Mouse (Mus musculus): ENCODE results near the gene Zmym6. TPM values are rescaled to one million over a fixed set of nuclear protein-coding genes. Genes with fewer than 3 reads are reported as not detected.

Gene Zmym6
- polyA plus RNA-seq, 1 experiment from 2014 or later: 21.5 TPM

DNA sequence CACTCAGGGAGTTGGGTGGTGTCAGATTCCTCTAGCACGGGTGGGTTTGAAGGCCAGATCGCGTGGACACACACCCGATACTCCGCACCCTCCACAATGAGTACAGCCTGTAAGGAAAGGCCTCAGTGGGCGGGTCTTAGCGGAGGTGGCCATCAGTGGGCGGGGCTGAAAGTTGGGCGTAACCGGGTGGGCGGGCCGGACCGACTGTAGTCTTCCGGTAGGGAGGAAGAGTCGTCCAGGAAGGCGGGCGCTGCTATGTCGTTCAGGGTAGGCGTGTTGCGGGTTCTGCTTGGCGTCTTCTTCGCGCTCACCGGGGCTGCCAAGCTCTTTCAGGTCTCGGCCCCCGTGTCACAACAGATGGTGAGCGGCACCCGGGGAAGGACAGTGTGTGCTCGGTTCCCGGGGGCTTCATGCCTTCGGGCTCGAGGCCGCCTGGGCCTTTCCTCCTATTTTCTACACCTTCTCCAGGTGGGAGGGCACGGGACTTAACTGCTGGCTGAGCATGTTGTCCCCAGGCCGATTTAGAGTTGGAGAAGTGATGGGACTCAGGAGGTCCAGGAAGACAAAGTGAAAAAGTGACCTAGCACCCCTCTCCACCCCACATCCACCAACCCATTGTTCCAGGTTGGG is 48.8 kb downstream of the Zmym6 start:
- no peaks in the 10 kb centered on the region for H3K9me3 ChIP-seq (replicated peaks)
- peak overlapping the region; percentile 73 for H3K4me2 ChIP-seq (replicated peaks)
- H3K27ac ChIP-seq (replicated peaks): peak overlapping the region; percentile 48; the same call in 1 of the 2 replicates
- H3K4me3 ChIP-seq (replicated peaks): peak overlapping the region; percentile 65
- no peaks in the 10 kb centered on the region for H3K27me3 ChIP-seq
- H3K36me3 ChIP-seq: peaks cover 18% of the 10 kb centered on the region; the same call in 1 of the 2 replicates
- H3K4me1 ChIP-seq: peaks cover 3% of the 10 kb centered on the region; the same call in 1 of the 2 replicates
- under 1% methylated on average over 35 of the region's 35 CpGs for WGBS
- peak overlapping the region; percentile 71 for H3K9ac ChIP-seq
- ATAC-seq (ENCODE audit: insufficient number of reproducible peaks, low FRiP score, low TSS enrichment, low read depth): peak; percentile 90

DNA sequence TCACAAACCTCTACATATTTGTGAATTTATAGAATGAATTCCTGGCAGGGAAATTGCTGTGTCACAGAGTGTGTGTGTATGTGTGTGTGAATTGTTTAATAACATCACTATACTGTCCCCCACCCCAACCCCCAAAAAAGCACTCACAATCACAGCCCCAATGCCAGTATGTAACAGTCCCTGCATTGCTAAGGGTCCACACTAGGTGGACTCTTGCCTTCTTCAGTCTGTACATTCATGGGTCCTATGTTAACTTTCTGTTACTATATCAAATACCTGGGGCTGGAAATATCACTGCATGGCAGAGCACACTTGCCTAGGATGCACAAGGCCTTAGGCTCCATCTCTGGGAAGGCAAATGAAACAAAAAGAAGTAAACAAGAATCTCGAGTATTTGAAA is 57.5 kb downstream of the Zmym6 start:
- 38% methylated on average over 1 of the region's 1 CpGs for WGBS
- Histone ChIP-seq H3K4me2 (replicated peaks) (no peak overlapping the region), H3K9me3 (replicated peaks) (no peaks in the 10 kb centered on the region), H3K27me3 (no peaks in the 10 kb centered on the region; the same call in 1 of the 2 replicates), H3K4me1 (no peaks in the 10 kb centered on the region), H3K4me3 (replicated peaks) (no peak overlapping the region), H3K36me3 (no peaks in the 10 kb centered on the region), H3K9ac (no peak overlapping the region), H3K27ac (replicated peaks) (no peak overlapping the region)
- no peak for ATAC-seq (ENCODE audit: insufficient number of reproducible peaks, low FRiP score, low TSS enrichment, low read depth)

DNA sequence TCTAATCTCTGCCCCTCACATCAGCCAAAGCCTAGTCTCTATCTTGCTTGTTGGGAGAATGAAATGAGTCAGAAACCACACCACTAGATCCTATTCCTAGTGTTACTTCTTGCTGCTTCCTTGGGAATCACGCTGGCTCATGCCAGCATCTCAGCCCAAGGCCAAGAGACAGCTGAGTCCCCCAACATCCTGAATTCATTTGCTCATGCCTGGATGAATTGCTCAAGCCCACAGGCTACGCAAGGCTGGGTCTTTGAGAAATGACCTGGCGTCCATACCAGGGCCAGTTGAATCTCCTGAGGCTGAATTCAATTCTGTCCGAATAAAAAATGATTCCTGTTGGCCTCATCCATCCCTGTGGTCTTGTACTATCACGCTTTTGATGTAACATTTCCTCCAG is 60.4 kb downstream of the Zmym6 start:
- H3K9me3 ChIP-seq (replicated peaks): no peaks in the 10 kb centered on the region
- H3K36me3 ChIP-seq: no peaks in the 10 kb centered on the region
- no peaks in the 10 kb centered on the region for H3K4me1 ChIP-seq
- no peak overlapping the region for H3K4me3 ChIP-seq (replicated peaks)
- no peak overlapping the region for H3K4me2 ChIP-seq (replicated peaks)
- no peaks in the 10 kb centered on the region for H3K27me3 ChIP-seq
- no peak for ATAC-seq (ENCODE audit: insufficient number of reproducible peaks, low FRiP score, low TSS enrichment, low read depth)
- 73% methylated on average over 5 of the region's 5 CpGs for WGBS
- H3K27ac ChIP-seq (replicated peaks): no peak overlapping the region
- no peak overlapping the region for H3K9ac ChIP-seq

DNA sequence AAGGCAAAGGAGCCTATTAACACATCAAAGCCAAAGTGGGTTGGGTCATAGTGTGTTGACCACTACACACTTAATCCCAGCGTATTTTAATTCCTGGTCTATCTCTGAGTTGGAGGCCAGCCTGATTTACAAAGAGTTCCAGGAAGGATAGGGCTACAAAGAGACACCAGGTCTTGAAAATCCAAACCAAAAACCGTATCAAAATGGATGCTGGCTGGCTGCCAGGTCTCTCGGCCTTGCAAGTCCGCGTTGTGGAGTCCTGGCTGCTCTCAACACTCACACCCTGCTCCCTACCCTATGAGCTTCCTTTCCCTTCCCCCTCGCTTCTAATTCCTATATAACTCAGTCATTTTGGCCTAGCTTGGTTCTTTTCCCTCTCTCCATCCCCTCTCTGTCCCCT is 61.3 kb downstream of the Zmym6 start:
- ATAC-seq (ENCODE audit: insufficient number of reproducible peaks, low FRiP score, low TSS enrichment, low read depth): no peak
- no peak overlapping the region for H3K4me3 ChIP-seq (replicated peaks)
- no peaks in the 10 kb centered on the region for H3K4me1 ChIP-seq
- H3K27me3 ChIP-seq: no peaks in the 10 kb centered on the region
- WGBS: 34% methylated on average over 6 of the region's 6 CpGs
- H3K9ac ChIP-seq: no peak overlapping the region
- no peaks in the 10 kb centered on the region for H3K9me3 ChIP-seq (replicated peaks)
- no peak overlapping the region for H3K27ac ChIP-seq (replicated peaks)
- H3K36me3 ChIP-seq: no peaks in the 10 kb centered on the region
- no peak overlapping the region for H3K4me2 ChIP-seq (replicated peaks)

DNA sequence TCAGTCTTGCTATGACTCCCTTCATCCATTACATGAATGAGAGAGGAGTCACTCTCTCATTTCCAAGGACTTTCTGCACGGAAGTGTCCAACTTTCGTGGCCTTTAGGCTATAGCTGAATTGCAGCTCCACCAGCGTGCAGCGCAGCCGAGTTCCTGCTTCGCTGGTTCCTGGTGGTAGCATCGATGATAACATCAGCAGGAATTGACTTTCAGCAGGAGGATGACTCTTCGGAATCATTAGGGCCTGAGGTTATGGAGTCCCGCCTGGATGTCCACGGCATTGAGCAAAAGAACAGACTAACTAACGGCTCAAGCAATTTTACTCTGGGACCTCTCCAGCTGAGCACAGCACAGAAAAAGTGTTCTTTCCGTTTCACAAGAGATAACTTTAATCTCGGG is 72.8 kb downstream of the Zmym6 start:
- no peak overlapping the region for H3K27ac ChIP-seq (replicated peaks)
- H3K9me3 ChIP-seq (replicated peaks): no peaks in the 10 kb centered on the region
- no peaks in the 10 kb centered on the region for H3K4me1 ChIP-seq
- H3K27me3 ChIP-seq: no peaks in the 10 kb centered on the region
- 81% methylated on average over 13 of the region's 13 CpGs for WGBS
- H3K36me3 ChIP-seq: no peaks in the 10 kb centered on the region
- H3K9ac ChIP-seq: no peak overlapping the region
- no peak overlapping the region for H3K4me3 ChIP-seq (replicated peaks)
- ATAC-seq (ENCODE audit: insufficient number of reproducible peaks, low FRiP score, low TSS enrichment, low read depth): no peak
- H3K4me2 ChIP-seq (replicated peaks): no peak overlapping the region

DNA sequence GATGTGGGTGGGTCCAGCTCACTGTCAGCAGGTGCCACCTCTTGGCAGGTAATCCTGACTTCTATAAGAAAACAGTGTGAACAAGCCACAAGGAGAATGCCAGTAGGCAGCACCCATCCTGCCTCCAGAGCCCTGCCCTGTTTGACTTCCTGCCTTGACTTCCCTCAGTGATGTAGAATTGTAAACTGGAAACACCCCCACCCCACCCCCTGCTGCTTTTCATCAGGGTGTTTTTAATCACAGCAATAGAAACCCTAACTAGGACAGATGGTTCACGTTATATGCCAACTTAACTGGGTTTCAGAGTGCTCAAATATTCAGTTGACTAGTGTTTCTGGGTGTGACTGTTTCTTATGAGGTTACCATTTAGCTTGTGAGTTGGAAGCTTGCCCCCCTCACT is 76.2 kb downstream of the Zmym6 start:
- no peaks in the 10 kb centered on the region for H3K27me3 ChIP-seq
- H3K4me1 ChIP-seq: no peaks in the 10 kb centered on the region
- H3K4me3 ChIP-seq (replicated peaks): no peak overlapping the region
- 26% methylated on average over 1 of the region's 1 CpGs for WGBS
- no peak overlapping the region for H3K9ac ChIP-seq
- H3K27ac ChIP-seq (replicated peaks): no peak overlapping the region
- no peaks in the 10 kb centered on the region for H3K36me3 ChIP-seq
- no peak overlapping the region for H3K4me2 ChIP-seq (replicated peaks)
- no peaks in the 10 kb centered on the region for H3K9me3 ChIP-seq (replicated peaks)
- no peak for ATAC-seq (ENCODE audit: insufficient number of reproducible peaks, low FRiP score, low TSS enrichment, low read depth)

DNA sequence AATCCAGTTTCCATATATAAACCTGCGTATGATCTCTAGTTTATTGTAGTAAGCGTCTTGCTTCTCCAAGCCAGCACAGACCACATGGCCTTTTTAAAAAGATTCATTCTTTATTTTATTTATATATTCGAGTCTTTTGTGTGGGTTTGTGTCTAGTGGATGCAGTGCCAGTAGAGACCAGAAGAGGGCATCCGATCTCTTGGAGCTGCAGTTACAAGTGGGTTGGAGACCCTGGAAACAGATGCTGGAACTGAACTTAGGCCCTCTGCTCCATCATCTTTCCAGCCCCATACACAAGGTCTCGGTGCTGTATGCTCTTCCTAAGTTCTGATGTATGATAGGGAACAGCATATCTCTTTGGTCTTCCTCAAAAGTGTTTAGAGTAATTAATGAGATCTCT is 78.6 kb downstream of the Zmym6 start:
- Histone ChIP-seq H3K27ac (replicated peaks) (no peak overlapping the region), H3K27me3 (no peaks in the 10 kb centered on the region), H3K9ac (no peak overlapping the region), H3K36me3 (no peaks in the 10 kb centered on the region), H3K4me2 (replicated peaks) (no peak overlapping the region), H3K9me3 (replicated peaks) (no peaks in the 10 kb centered on the region), H3K4me3 (replicated peaks) (no peak overlapping the region), H3K4me1 (no peaks in the 10 kb centered on the region)
- ATAC-seq (ENCODE audit: insufficient number of reproducible peaks, low FRiP score, low TSS enrichment, low read depth): no peak
- WGBS: 56% methylated on average over 5 of the region's 5 CpGs

DNA sequence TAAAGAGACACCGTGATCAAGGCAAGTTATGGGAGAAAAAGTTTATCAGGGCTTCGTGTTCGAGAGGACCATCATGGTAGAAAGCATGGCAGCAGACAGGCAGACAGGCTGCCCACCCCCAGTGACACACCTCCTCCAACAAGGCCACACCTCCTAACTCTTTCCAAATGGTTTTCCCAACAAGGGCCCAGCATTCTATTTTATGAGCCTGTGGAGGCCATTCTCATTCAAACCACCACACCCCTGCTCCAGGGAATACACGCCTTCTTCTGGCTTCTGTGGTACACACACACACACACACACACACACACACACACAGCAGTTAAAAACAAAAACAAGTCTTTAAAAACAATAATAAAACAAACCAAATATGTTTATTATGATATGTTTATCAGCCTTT is 80.6 kb downstream of the Zmym6 start:
- ATAC-seq (ENCODE audit: insufficient number of reproducible peaks, low FRiP score, low TSS enrichment, low read depth): no peak
- 88% methylated on average over 4 of the region's 4 CpGs for WGBS
- Histone ChIP-seq H3K4me3 (replicated peaks) (no peak overlapping the region), H3K9me3 (replicated peaks) (no peaks in the 10 kb centered on the region), H3K9ac (no peak overlapping the region), H3K36me3 (no peaks in the 10 kb centered on the region), H3K4me2 (replicated peaks) (no peak overlapping the region), H3K27me3 (no peaks in the 10 kb centered on the region), H3K4me1 (no peaks in the 10 kb centered on the region), H3K27ac (replicated peaks) (no peak overlapping the region)

DNA sequence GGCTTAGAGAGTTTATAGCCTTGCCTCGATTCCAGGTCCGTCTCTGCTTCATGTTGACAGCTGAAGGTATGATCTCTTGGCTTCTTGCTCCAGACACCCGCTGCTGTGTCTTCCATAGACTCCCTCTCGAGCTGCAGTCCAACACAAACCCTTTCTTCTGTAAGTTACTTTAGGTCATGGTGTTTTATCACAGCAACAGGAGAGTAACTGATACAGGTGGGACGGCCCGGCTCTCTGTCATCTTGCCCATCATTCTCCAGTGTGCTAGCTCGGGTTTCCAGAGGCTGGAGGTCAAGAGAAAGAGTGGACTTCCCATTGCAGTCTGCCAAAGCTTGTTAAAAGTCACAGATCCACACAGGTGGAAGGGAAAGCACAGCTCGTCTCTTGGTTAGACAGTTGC is 86.7 kb downstream of the Zmym6 start:
- peaks cover 13% of the 10 kb centered on the region for H3K4me1 ChIP-seq
- whole genome bisulfite sequencing: 63% methylated on average over 8 of the region's 8 CpGs
- no peaks in the 10 kb centered on the region for H3K36me3 ChIP-seq
- H3K4me3 ChIP-seq (replicated peaks): no peak overlapping the region
- no peak for ATAC-seq (ENCODE audit: insufficient number of reproducible peaks, low FRiP score, low TSS enrichment, low read depth)
- H3K9ac ChIP-seq: no peak overlapping the region
- peaks cover 30% of the 10 kb centered on the region for H3K27me3 ChIP-seq
- H3K9me3 ChIP-seq (replicated peaks): no peaks in the 10 kb centered on the region
- H3K4me2 ChIP-seq (replicated peaks): no peak overlapping the region
- no peak overlapping the region for H3K27ac ChIP-seq (replicated peaks)

DNA sequence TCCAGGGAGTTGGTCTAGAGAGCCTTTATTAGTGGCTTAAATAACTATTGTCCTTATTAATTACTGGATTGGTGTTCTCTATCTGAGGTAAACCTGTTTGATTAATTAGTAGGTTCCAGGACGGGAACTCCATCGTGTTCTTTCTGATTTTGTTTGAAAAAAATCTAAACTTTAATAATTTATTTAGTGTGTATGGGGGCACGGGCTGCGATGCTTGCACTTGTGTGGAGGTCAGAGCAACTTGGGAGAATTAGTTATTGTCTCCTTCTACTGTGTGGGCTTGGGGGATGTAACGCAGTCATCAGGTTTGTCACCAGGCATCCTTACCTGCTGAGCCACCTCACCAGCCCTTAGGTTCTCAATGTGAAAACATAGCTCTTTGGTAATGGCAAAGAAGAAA is 89.9 kb downstream of the Zmym6 start:
- no peak for ATAC-seq (ENCODE audit: insufficient number of reproducible peaks, low FRiP score, low TSS enrichment, low read depth)
- WGBS: 66% methylated on average over 5 of the region's 5 CpGs
- H3K9me3 ChIP-seq (replicated peaks): no peaks in the 10 kb centered on the region
- H3K36me3 ChIP-seq: no peaks in the 10 kb centered on the region
- no peak overlapping the region for H3K27ac ChIP-seq (replicated peaks)
- peaks cover 23% of the 10 kb centered on the region for H3K4me1 ChIP-seq
- H3K4me2 ChIP-seq (replicated peaks): no peak overlapping the region
- peaks cover 58% of the 10 kb centered on the region for H3K27me3 ChIP-seq
- H3K4me3 ChIP-seq (replicated peaks): no peak overlapping the region
- H3K9ac ChIP-seq: no peak overlapping the region

DNA sequence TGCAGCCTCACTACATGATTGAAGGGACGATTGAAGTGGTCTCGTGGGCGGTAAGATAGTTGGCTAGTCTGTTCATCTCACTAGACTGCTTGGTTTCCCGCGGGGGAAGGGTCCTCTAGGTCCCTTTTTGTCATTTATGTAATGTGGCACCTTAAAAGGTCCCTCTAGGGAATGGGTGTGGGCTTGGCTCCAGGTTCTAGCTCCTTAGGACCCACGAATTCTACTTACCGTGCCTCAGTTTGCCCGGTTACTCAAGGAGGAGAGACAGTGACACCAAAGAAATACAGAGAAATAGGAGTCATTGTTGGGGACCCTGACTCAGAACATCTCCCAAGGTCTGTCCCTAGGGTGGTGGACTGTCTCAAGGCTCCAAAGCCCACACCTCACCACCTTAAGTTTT is 90.5 kb downstream of the Zmym6 start:
- H3K9ac ChIP-seq: no peak overlapping the region
- peak overlapping the region; percentile 97 for H3K4me2 ChIP-seq (replicated peaks)
- 15% methylated on average over 8 of the region's 8 CpGs for WGBS
- no peaks in the 10 kb centered on the region for H3K9me3 ChIP-seq (replicated peaks)
- ATAC-seq (ENCODE audit: insufficient number of reproducible peaks, low FRiP score, low TSS enrichment, low read depth): no peak
- H3K27ac ChIP-seq (replicated peaks): no peak overlapping the region
- H3K36me3 ChIP-seq: no peaks in the 10 kb centered on the region
- H3K4me1 ChIP-seq: peaks cover 23% of the 10 kb centered on the region
- H3K4me3 ChIP-seq (replicated peaks): peak overlapping the region; percentile 60
- peaks cover 64% of the 10 kb centered on the region for H3K27me3 ChIP-seq

DNA sequence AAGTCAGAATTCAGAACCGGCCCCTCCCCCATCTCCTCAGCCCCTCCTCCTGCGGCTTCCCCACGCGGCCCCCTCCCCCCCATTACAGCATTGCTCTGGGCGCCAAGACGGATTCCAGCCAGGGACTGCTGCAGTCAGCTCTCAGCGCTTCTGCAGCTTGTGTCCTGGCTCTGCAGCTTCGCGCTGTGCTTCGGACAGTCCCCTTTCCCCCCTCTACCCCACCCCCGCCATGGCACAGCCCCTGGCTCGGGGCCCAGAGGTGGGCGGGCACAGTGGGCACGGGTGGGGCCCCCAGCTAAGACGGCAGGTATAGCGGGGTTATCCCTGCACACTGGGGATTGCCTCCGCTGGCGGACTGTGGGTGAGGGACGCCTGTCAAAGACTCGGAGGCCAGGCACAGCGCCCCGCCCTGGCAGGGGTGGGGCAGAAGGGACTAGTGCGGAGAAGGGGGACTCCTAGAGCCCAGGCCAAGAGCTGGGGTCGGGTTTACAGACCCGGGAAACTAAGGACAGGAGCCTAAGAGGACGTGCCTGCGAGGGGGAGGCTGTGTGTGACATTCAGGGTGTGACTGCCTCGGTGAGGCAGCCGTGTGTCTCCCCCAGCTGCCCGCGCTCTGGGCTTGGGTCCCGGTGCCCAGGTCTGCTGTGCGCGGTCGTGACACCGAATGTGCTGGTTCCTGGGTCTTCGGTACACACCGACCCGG is 91.2 kb downstream of the Zmym6 start:
- Histone ChIP-seq H3K9ac (peak overlapping the region; percentile 15; the same call in 1 of the 2 replicates), H3K27me3 (peaks cover 70% of the 10 kb centered on the region), H3K4me1 (peaks cover 26% of the 10 kb centered on the region), H3K4me3 (replicated peaks) (peak overlapping the region; percentile 60), H3K4me2 (replicated peaks) (peak overlapping the region; percentile 97), H3K27ac (replicated peaks) (no peak overlapping the region), H3K36me3 (no peaks in the 10 kb centered on the region), H3K9me3 (replicated peaks) (no peaks in the 10 kb centered on the region)
- WGBS: under 1% methylated on average over 39 of the region's 39 CpGs
- ATAC-seq (ENCODE audit: insufficient number of reproducible peaks, low FRiP score, low TSS enrichment, low read depth): peak; percentile 62

Measured in embryonic facial prominence, embryonic 15.5 days (tissue).